Mouse (Mus musculus) naive thymus-derived CD4-positive, alpha-beta T cell, adult 2 months (primary cell): ENCODE data around the gene Vmn2r76.
"Not testable (repeated sequence)": the region's sequence is repeated elsewhere in the genome, so short reads cannot be mapped to it uniquely, and the experiment has no call there.

Experiments
- DNase-seq: peaks from one replicate; pipeline ENCODE4 v3.0.0-alpha.2; 2011; ENCODE audit warnings: low read depth

Gene Vmn2r76

GRCm38 (mm10) chr7:86246208-86246607 lies at the start of gene Vmn2r76:
Vmn2r76 (minus strand) TSS chr7:86246308.
- no peak for DNase-seq

DNA sequence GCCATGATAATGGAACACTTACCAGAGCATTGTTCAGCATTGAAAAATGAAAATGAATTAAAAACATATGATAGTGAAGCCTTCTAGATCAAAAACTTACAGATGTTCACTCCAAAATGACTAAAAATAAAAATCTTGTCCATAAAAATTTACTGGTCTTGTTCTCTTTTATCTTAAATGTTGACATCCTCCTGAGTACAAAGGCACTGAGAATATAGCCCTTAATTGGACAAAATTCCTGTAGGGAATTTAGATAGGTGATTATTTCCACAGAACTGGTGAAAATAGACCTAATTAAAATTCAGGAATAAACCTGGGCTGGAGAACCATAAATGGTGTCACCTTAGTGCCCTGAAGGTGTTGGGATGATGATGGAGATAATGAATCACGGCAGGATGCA lies 31.0 kb upstream of the Vmn2r76 start, which contains the start of gene Olfr310:
Olfr310 (minus strand) TSS at position 101 of the 400 bp plus-strand sequence.
- no peak for DNase-seq

GRCm38 (mm10) chr7:86211345-86211744 lies 34.8 kb downstream of the Vmn2r76 start:
- DNase-seq, result no peak

GRCm38 (mm10) chr7:86171678-86172077 lies 74.4 kb downstream of the Vmn2r76 start, which contains the start of gene Vmn2r75:
Vmn2r75 (minus strand) TSS chr7:86171778.
- DNase-seq, result not testable (repeated sequence)
